Comparison of ENCODE assay signal across 13 mouse cellular contexts in genomic region chr1:97821282-97821681, GRCm38 (mm10).
"Had no signal": no experiment of that assay in that cellular context is flagged by ENCODE, and none has a peak within 500 bp of the region (broad histone marks: within the 10 kb centered on the region; RNA-seq: fewer than 3 reads in every experiment).

No protein-coding gene starts in this region.

- H3K27ac ChIP-seq: kidney, postnatal 0 days; layer of hippocampus, adult 2 months; limb, embryonic 10.5 days; limb, embryonic 13.5 days; liver, embryonic 13.5 days; lung, embryonic 15.5 days had no signal

- H3K9me3 ChIP-seq: limb, embryonic 10.5 days; liver, embryonic 13.5 days; lung, embryonic 15.5 days had no signal

- H3K36me3 ChIP-seq: limb, embryonic 10.5 days; liver, embryonic 13.5 days; lung, embryonic 15.5 days had no signal

- H3K9ac ChIP-seq: limb, embryonic 13.5 days; liver, embryonic 13.5 days; lung, embryonic 15.5 days had no signal

- H3K27me3 ChIP-seq: limb, embryonic 13.5 days; liver, embryonic 13.5 days; lung, embryonic 15.5 days had no signal

- H3K4me3 ChIP-seq: layer of hippocampus, adult 2 months; limb, embryonic 10.5 days; limb, embryonic 13.5 days; liver, embryonic 13.5 days; lung, embryonic 15.5 days had no signal

- DNase-seq: kidney, postnatal 25 days; layer of hippocampus, adult 9-11 months; liver, embryonic 13.5 days; lung, postnatal 14 days; lung, postnatal 4 days; midbrain, embryonic 14.5 days; thymus, postnatal 25 days had no signal

- H3K4me2 ChIP-seq: limb, embryonic 13.5 days; lung, embryonic 15.5 days; midbrain, embryonic 11.5 days had no signal

- H3K4me1 ChIP-seq: limb, embryonic 10.5 days; liver, embryonic 13.5 days had no signal
